ENCODE assay signal across 29 mouse cellular contexts in genomic region chr15:80140302-80140701, GRCm38 (mm10). TPM values are rescaled to one million over a fixed set of nuclear protein-coding genes. Genes with fewer than 3 reads are reported as not detected.
DNase-seq lines count a peak whose midpoint lies in the region; ATAC-seq and TF ChIP-seq lines count a peak whose summit lies in the region.
"Had no signal": no experiment of that assay in that cellular context is flagged by ENCODE, and none has a peak within 500 bp of the region (broad histone marks: within the 10 kb centered on the region; RNA-seq: fewer than 3 reads in every experiment).

No protein-coding gene starts in this region.

- H3K36me3 ChIP-seq in lung, postnatal 0 days (ENCODE audit: insufficient read depth, low read length): no peaks in the 10 kb centered on the region
- peaks cover 8% of the 10 kb centered on the region; the same call in 1 of the 2 replicates for H3K36me3 ChIP-seq in small intestine, adult 2 months (ENCODE audit: control insufficient read depth, insufficient read depth, low read length)
- peaks cover 4% of the 10 kb centered on the region; the same call in 1 of the 2 replicates for H3K36me3 ChIP-seq in stomach, embryonic 16.5 days (ENCODE audit: control insufficient read depth, insufficient read depth, low read length)
- H3K36me3 ChIP-seq in hindbrain, embryonic 16.5 days (ENCODE audit: control insufficient read depth, insufficient read depth, low read length): no peaks in the 10 kb centered on the region

- no peak overlapping the region for H3K4me2 ChIP-seq in lung, postnatal 0 days (replicated peaks; ENCODE audit: low read depth, low read length)
- no peak overlapping the region for H3K4me2 ChIP-seq in stomach, embryonic 16.5 days (ENCODE audit: low read depth, low read length)
- no peak overlapping the region for H3K4me2 ChIP-seq in hindbrain, embryonic 16.5 days (ENCODE audit: low read length)
- H3K4me2 ChIP-seq: embryonic facial prominence, embryonic 13.5 days; forebrain, embryonic 13.5 days; heart, embryonic 13.5 days; hindbrain, embryonic 14.5 days had no signal

- no peak for TF ChIP-seq EP300 in lung, postnatal 0 days (IDR thresholded peaks at IDR 0.05)

- TF ChIP-seq POLR2A in small intestine, adult 2 months (IDR thresholded peaks at IDR 0.05; ENCODE audit: low read depth, low read length): no peak

- ATAC-seq in lung, postnatal 0 days: no peak
- peak; percentile 69; the same call in 1 of the 2 replicates for ATAC-seq in stomach, embryonic 16.5 days (ENCODE audit: insufficient read depth, low FRiP score)
- no peak for ATAC-seq in hindbrain, embryonic 16.5 days
- ATAC-seq: forebrain, embryonic 13.5 days; forebrain, embryonic 16.5 days; Patski had no signal

- peak; percentile 40 for DNase-seq in lung, postnatal 0 days (ENCODE audit: low spot score)
- DNase-seq in lung, postnatal 25 days (ENCODE audit: low spot score): no peak
- no peak for DNase-seq in c-Kit-positive CD71-positive TER-119-positive erythroid progenitor cells, embryonic 14.5 days (ENCODE audit: low spot score)
- no peak for DNase-seq in urinary bladder, adult 18-20 months (ENCODE audit: low spot score in 2 of 2)
- DNase-seq: adrenal gland, postnatal 10 days; adrenal gland, postnatal 36 days; B cell, adult 2 months; cerebellum, adult 11 months; cerebellum, adult 2 months; cerebellum, adult 9-11 months; cerebellum, postnatal 25 days; gastrocnemius, postnatal 10 days; gastrocnemius, postnatal 36 days; heart, adult 2 months; heart, postnatal 14 days; heart, postnatal 4 days had no signal

- H3K9me3 ChIP-seq in lung, postnatal 0 days (ENCODE audit: low read length): no peaks in the 10 kb centered on the region
- H3K9me3 ChIP-seq in stomach, embryonic 16.5 days (replicated peaks; ENCODE audit: control insufficient read depth, low read length): no peaks in the 10 kb centered on the region; the same call in 1 of the 2 replicates
- no peaks in the 10 kb centered on the region for H3K9me3 ChIP-seq in hindbrain, embryonic 16.5 days (ENCODE audit: control insufficient read depth, low read length)
- H3K9me3 ChIP-seq: forebrain, embryonic 13.5 days; G1E; heart, embryonic 10.5 days; heart, embryonic 13.5 days had no signal

- H3K4me1 ChIP-seq in lung, postnatal 0 days (ENCODE audit: insufficient read depth, low read depth, low read length): peaks cover 6% of the 10 kb centered on the region; the same call in 1 of the 2 replicates
- H3K4me1 ChIP-seq in small intestine, adult 2 months (ENCODE audit: control insufficient read depth, insufficient read depth, insufficient read length, low read length): peaks cover 16% of the 10 kb centered on the region; the same call in 1 of the 2 replicates
- peaks cover 26% of the 10 kb centered on the region for H3K4me1 ChIP-seq in stomach, embryonic 16.5 days (ENCODE audit: control insufficient read depth, insufficient read depth, low read length)
- peaks cover 8% of the 10 kb centered on the region; the same call in 1 of the 2 replicates for H3K4me1 ChIP-seq in hindbrain, embryonic 16.5 days (ENCODE audit: control insufficient read depth, insufficient read depth, low read depth, low read length)

- no peaks in the 10 kb centered on the region for H3K27me3 ChIP-seq in lung, postnatal 0 days (replicated peaks; ENCODE audit: insufficient read depth, low read length)
- no peaks in the 10 kb centered on the region for H3K27me3 ChIP-seq in small intestine, adult 2 months (ENCODE audit: control insufficient read depth, insufficient read depth, low read length)
- H3K27me3 ChIP-seq in stomach, embryonic 16.5 days (ENCODE audit: control insufficient read depth, insufficient read depth, low read length): no peaks in the 10 kb centered on the region
- no peaks in the 10 kb centered on the region for H3K27me3 ChIP-seq in hindbrain, embryonic 16.5 days (replicated peaks; ENCODE audit: control insufficient read depth, insufficient read depth, low read length)
- H3K27me3 ChIP-seq: CH12.LX; embryonic facial prominence, embryonic 13.5 days; forebrain, embryonic 13.5 days; heart, embryonic 13.5 days; Patski had no signal

- TF ChIP-seq CTCF in lung, postnatal 0 days (IDR thresholded peaks at IDR 0.05): no peak
- TF ChIP-seq CTCF in small intestine, adult 2 months (IDR thresholded peaks at IDR 0.05; ENCODE audit: extremely low read depth, insufficient read length, insufficient replicate concordance, low read depth, low read length): no peak

- H3K4me3 ChIP-seq in lung, postnatal 0 days (ENCODE audit: low read depth, low read length): no peak overlapping the region
- no peak overlapping the region for H3K4me3 ChIP-seq in small intestine, adult 2 months (ENCODE audit: low read depth, low read length)
- H3K4me3 ChIP-seq in stomach, embryonic 16.5 days (replicated peaks; ENCODE audit: low read length): no peak overlapping the region
- no peak overlapping the region for H3K4me3 ChIP-seq in hindbrain, embryonic 16.5 days (ENCODE audit: low read length)
- H3K4me3 ChIP-seq: embryonic facial prominence, embryonic 13.5 days; forebrain, embryonic 10.5 days; forebrain, embryonic 13.5 days; heart, adult 2 months; heart, embryonic 10.5 days; heart, embryonic 13.5 days had no signal

- WGBS in lung, postnatal 0 days: 66% methylated on average over 2 of the region's 2 CpGs
- WGBS in small intestine, adult 2 months: 34% methylated on average over 2 of the region's 2 CpGs
- WGBS in stomach, embryonic 16.5 days: 63% methylated on average over 2 of the region's 2 CpGs
- 96% methylated on average over 2 of the region's 2 CpGs for WGBS in hindbrain, embryonic 16.5 days

- peak overlapping the region; percentile 32; the same call in 1 of the 2 replicates for H3K27ac ChIP-seq in lung, postnatal 0 days (ENCODE audit: low read length)
- H3K27ac ChIP-seq in small intestine, adult 2 months (ENCODE audit: insufficient read depth, low read depth, low read length): peak overlapping the region; percentile 33
- H3K27ac ChIP-seq in stomach, embryonic 16.5 days (ENCODE audit: low read length): peak overlapping the region; percentile 92
- no peak overlapping the region for H3K27ac ChIP-seq in hindbrain, embryonic 16.5 days (ENCODE audit: low read depth, low read length)
- H3K27ac ChIP-seq: embryonic facial prominence, embryonic 13.5 days; forebrain, embryonic 10.5 days; forebrain, embryonic 13.5 days; heart, adult 2 months; heart, embryonic 10.5 days; hindbrain, embryonic 14.5 days had no signal

- H3K9ac ChIP-seq in lung, postnatal 0 days (replicated peaks; ENCODE audit: low read depth): no peak overlapping the region
- no peak overlapping the region for H3K9ac ChIP-seq in stomach, embryonic 16.5 days (ENCODE audit: low read length)
- no peak overlapping the region for H3K9ac ChIP-seq in hindbrain, embryonic 16.5 days (ENCODE audit: low read depth, low read length)
- H3K9ac ChIP-seq: embryonic facial prominence, embryonic 13.5 days; forebrain, embryonic 13.5 days; heart, embryonic 13.5 days; hindbrain, embryonic 14.5 days had no signal

RNA-seq across cellular contexts. Expression of gene Tab1, which starts 7.4 kb away (rescaled TPM):
- polyA plus RNA-seq in lung, postnatal 0 days (2015; fragmentation: Nextera tagmentation; extraction: Ambion mirVana): 18.1 and 19.1 TPM in 2 replicates
- 14.7 and 28.6 TPM in 2 replicates for polyA plus RNA-seq in small intestine, adult 2 months (2012; rRNA removed)
- 29.3 and 35.6 TPM in 2 replicates for polyA plus RNA-seq in stomach, embryonic 16.5 days (2015; fragmentation: Nextera tagmentation; extraction: Ambion mirVana)
- polyA plus RNA-seq in hindbrain, embryonic 16.5 days (2015; fragmentation: Nextera tagmentation; extraction: Ambion mirVana): 37.1 and 39.9 TPM in 2 replicates

RNA-seq across cellular contexts. Expression of gene Mgat3, which starts 33.2 kb away (rescaled TPM):
- 3.0 and 3.9 TPM in 2 replicates for polyA plus RNA-seq in lung, postnatal 0 days (2015; fragmentation: Nextera tagmentation; extraction: Ambion mirVana)
- 28.4 and 62.6 TPM in 2 replicates for polyA plus RNA-seq in small intestine, adult 2 months (2012; rRNA removed)
- polyA plus RNA-seq in stomach, embryonic 16.5 days (2015; fragmentation: Nextera tagmentation; extraction: Ambion mirVana): 8.7 and 10.5 TPM in 2 replicates
- 15.7 and 15.8 TPM in 2 replicates for polyA plus RNA-seq in hindbrain, embryonic 16.5 days (2015; fragmentation: Nextera tagmentation; extraction: Ambion mirVana)
- polyA plus RNA-seq: G1E had no signal

RNA-seq across cellular contexts. Expression of gene Rpl3, which starts 48.6 kb away (rescaled TPM):
- polyA plus RNA-seq in lung, postnatal 0 days (2015; fragmentation: Nextera tagmentation; extraction: Ambion mirVana): 554 and 577 TPM in 2 replicates
- polyA plus RNA-seq in small intestine, adult 2 months (2012; rRNA removed): 129 and 298 TPM in 2 replicates
- 835 and 1,068 TPM in 2 replicates for polyA plus RNA-seq in stomach, embryonic 16.5 days (2015; fragmentation: Nextera tagmentation; extraction: Ambion mirVana)
- polyA plus RNA-seq in hindbrain, embryonic 16.5 days (2015; fragmentation: Nextera tagmentation; extraction: Ambion mirVana): 523 and 556 TPM in 2 replicates

RNA-seq across cellular contexts. Expression of gene Syngr1, which starts 49.2 kb away (rescaled TPM):
- polyA plus RNA-seq in lung, postnatal 0 days (2015; fragmentation: Nextera tagmentation; extraction: Ambion mirVana): 34.4 and 35.3 TPM in 2 replicates
- 13.4 and 29.1 TPM in 2 replicates for polyA plus RNA-seq in small intestine, adult 2 months (2012; rRNA removed)
- polyA plus RNA-seq in stomach, embryonic 16.5 days (2015; fragmentation: Nextera tagmentation; extraction: Ambion mirVana): 43.1 and 55.2 TPM in 2 replicates
- 78.6 and 80.3 TPM in 2 replicates for polyA plus RNA-seq in hindbrain, embryonic 16.5 days (2015; fragmentation: Nextera tagmentation; extraction: Ambion mirVana)
